Mouse (Mus musculus): ENCODE data around the gene Rnf181.

The Rnf181 gene

GRCm38 (mm10) chr6:72359891-72360598 lies 6.7 kb downstream of the Rnf181 start:
- DNase-seq (ENCODE audit: low spot score), result no peak

GRCm38 (mm10) chr6:72359343-72359742 lies 7.4 kb downstream of the Rnf181 start:
- no peak for DNase-seq (ENCODE audit: low spot score)

GRCm38 (mm10) chr6:72358086-72358764 lies 8.5 kb downstream of the Rnf181 start:
- DNase-seq (ENCODE audit: low spot score), result no peak

GRCm38 (mm10) chr6:72357164-72358079 lies 9.3 kb downstream of the Rnf181 start:
- no peak for DNase-seq (ENCODE audit: low spot score)

- DNase-seq (ENCODE audit: low spot score), result no peak
Observed at GRCm38 (mm10) chr6:72356001-72356532, 10.7 kb downstream of the Rnf181 start.

GRCm38 (mm10) chr6:72355066-72355911 lies 11.5 kb downstream of the Rnf181 start, which contains the start of gene Tmem150a:
Tmem150a (plus strand) TSS chr6:72355447.
- DNase-seq (ENCODE audit: low spot score), result peak; percentile 80

- DNase-seq (ENCODE audit: low spot score), result no peak
Observed at GRCm38 (mm10) chr6:72354025-72354424, 12.7 kb downstream of the Rnf181 start.

GRCm38 (mm10) chr6:72352636-72353405 lies 13.9 kb downstream of the Rnf181 start:
- no peak for DNase-seq (ENCODE audit: low spot score)

GRCm38 (mm10) chr6:72350214-72350613 lies 16.5 kb downstream of the Rnf181 start:
- DNase-seq (ENCODE audit: low spot score), result no peak

- DNase-seq (ENCODE audit: low spot score), result no peak
Observed at GRCm38 (mm10) chr6:72348411-72348810, 18.3 kb downstream of the Rnf181 start.

- peak; percentile 76 for DNase-seq (ENCODE audit: low spot score)
Observed at GRCm38 (mm10) chr6:72347166-72347941, 19.4 kb downstream of the Rnf181 start, which contains the start of gene 0610030E20Rik. 0610030E20Rik (plus strand) TSS chr6:72347317.

- no peak for DNase-seq (ENCODE audit: low spot score)
Observed at GRCm38 (mm10) chr6:72346261-72346660, 20.5 kb downstream of the Rnf181 start.

GRCm38 (mm10) chr6:72345633-72346032 lies 21.1 kb downstream of the Rnf181 start:
- no peak for DNase-seq (ENCODE audit: low spot score)

- DNase-seq (ENCODE audit: low spot score), result peak; percentile 93
Observed at GRCm38 (mm10) chr6:72345074-72345567, 21.6 kb downstream of the Rnf181 start, which contains the start of gene Usp39. Usp39 (minus strand) TSS chr6:72345184.

- no peak for DNase-seq (ENCODE audit: low spot score)
Observed at GRCm38 (mm10) chr6:72344396-72345073, 22.2 kb downstream of the Rnf181 start.

- DNase-seq (ENCODE audit: low spot score), result no peak
Observed at GRCm38 (mm10) chr6:72340481-72340880, 26.3 kb downstream of the Rnf181 start.

GRCm38 (mm10) chr6:72333111-72333510 lies 33.6 kb downstream of the Rnf181 start:
- no peak for DNase-seq (ENCODE audit: low spot score)

GRCm38 (mm10) chr6:72330133-72330532 lies 36.6 kb downstream of the Rnf181 start:
- no peak for DNase-seq (ENCODE audit: low spot score)

- no peak for DNase-seq (ENCODE audit: low spot score)
Observed at GRCm38 (mm10) chr6:72329019-72329418, 37.7 kb downstream of the Rnf181 start.
